Mouse (Mus musculus): Measurements from ENCODE around the gene Bsn.

- TF ChIP-seq POLR2AphosphoS2 (IDR thresholded peaks at IDR 0.05; ENCODE audit: insufficient read length, low read depth): no peak
- no peak for TF ChIP-seq POLR2A (IDR thresholded peaks at IDR 0.05; ENCODE audit: insufficient read length, low read depth)
These were observed 95.2 kb downstream of the Bsn start for GRCm38 (mm10) chr9:108094998-108095411.
